Mouse (Mus musculus) olfactory bulb, adult 2 months (tissue): ENCODE data around the gene Il12b.

ENCODE experiments used
- CTCF ChIP-seq: fragments of 200-500 bp; IDR thresholded peaks from 2 replicates; pipeline ENCODE4 v1.5.1; 2012; ENCODE audit warnings: low read depth, mild to moderate bottlenecking, low read length, moderate library complexity; ENCODE audit not compliant: insufficient read depth
- POLR2A ChIP-seq: fragments of 200-500 bp; IDR thresholded peaks from 2 replicates; pipeline ENCODE4 v1.6.1; 2012; ENCODE audit warnings: mild to moderate bottlenecking, low read depth, low read length, moderate library complexity; ENCODE audit not compliant: insufficient read depth

DNA sequence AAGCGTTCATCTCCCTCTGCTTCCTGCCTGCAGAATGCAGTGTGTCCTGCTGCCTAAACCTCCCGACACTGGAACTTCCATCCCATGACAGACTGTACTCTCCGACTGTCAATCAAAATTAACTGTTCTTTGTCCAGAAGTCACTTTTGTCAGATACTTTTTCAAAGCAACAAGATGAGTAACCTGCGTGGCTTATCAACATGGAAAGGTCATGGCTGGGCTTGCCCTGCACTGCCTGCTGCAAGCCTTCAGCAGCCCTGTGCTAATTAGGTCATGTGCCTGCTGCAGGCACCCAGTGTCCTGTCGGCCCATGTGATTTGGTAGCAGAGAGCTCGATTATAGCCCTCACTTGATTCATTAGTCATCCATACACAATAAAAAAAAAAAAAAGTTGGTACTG, 25.8 kb downstream of the Il12b start:
- TF ChIP-seq CTCF: no peak
- no peak for TF ChIP-seq POLR2A
